Mouse (Mus musculus): ENCODE measurements at regions not wholly inside any gene's neighbourhood (a gene's known extent, or its start where the extent isn't known, plus 50 kb on each side); places are given as distances from the start of the nearest gene placed in this dataset.

- no peak for DNase-seq (ENCODE audit: low spot score in 2 of 2)
These were observed 243.9 kb downstream of the Tcf7l2 start for GRCm38 (mm10) chr19:55985518-55985917.

DNA sequence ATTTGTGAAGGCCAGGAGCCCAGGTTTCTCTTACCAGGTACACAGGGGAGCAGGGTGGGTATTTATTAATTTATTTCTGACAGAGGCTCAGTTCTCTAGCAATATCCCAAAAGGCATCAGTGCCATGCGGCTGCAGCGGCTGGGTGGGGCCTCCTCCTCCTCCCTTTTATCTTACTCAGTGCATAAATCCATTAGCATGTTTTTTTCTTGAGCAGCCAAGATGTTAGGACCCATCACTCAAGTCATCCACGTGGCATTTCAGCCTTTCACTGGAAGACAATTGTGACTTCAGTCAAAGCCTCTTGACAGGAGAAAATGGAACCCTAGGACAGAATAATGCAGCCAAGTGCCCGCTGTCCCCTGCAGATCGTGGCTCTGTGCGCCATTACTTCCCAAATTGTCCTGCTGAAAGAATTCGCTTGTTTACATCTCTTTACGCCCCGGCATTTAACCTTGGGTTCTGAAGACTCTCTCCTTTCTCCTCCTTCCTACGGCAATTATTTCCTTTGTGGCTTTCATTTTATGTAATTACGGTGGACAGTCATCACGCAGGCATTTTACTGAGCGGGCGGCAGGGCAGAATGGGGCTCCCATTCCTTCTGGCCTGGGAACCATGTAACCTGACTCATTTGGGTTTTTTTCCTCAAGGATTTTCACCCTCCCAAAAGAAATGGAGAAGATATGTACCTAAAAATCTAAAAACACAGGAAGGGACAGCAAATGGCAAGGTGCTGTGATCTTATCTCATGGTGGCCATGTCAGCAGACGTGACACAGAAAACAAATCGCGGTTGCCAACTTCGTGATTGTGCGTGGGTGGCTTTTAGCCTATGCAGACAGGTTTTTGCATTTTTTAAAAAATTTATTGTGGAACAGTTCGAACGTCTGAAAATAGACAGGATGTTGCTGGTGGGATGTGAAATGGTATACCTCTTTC lies 250.4 kb downstream of the Tcf7l2 start:
- DNase-seq (ENCODE audit: low spot score in 2 of 2), result no peak

- no peak for DNase-seq (ENCODE audit: low spot score in 2 of 2)
These were observed 251.1 kb downstream of the Tcf7l2 start for GRCm38 (mm10) chr19:55992727-55993066.

- DNase-seq (ENCODE audit: low spot score in 2 of 2), result no peak
These were observed 254.1 kb downstream of the Tcf7l2 start for GRCm38 (mm10) chr19:55995721-55996120.

- no peak for DNase-seq (ENCODE audit: low spot score in 2 of 2)
These were observed 257.0 kb downstream of the Tcf7l2 start for GRCm38 (mm10) chr19:55998454-55999180.

- DNase-seq (ENCODE audit: low spot score in 2 of 2), result no peak
These were observed 257.8 kb downstream of the Tcf7l2 start for GRCm38 (mm10) chr19:55999409-55999808.

GRCm38 (mm10) chr19:56001428-56001827 lies 259.8 kb downstream of the Tcf7l2 start:
- DNase-seq (ENCODE audit: low spot score in 2 of 2), result no peak

GRCm38 (mm10) chr19:56005886-56006285 lies 264.3 kb downstream of the Tcf7l2 start:
- no peak for DNase-seq (ENCODE audit: low spot score in 2 of 2)

- no peak for DNase-seq (ENCODE audit: low spot score in 2 of 2)
These were observed 265.8 kb downstream of the Tcf7l2 start for GRCm38 (mm10) chr19:56007433-56007832.

DNA sequence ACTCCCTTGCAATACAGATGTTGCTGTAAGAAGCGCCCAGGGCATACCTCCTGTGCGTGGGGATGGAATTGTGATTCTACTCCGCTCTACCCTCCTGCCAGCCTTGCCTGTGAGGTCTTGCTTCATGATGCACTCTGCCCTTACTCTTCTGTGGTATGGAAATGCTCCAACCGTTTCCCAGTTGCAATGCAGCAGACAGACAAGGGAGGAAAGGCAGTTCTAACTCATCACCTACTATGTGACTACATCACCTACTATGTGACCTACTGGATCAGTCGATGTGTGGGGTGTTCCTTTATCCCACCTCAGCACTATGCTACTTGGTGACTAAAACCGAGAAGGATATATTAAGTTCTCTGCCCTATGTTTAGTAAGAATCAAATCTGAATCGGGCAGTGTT lies 269.1 kb downstream of the Tcf7l2 start:
- DNase-seq (ENCODE audit: low spot score in 2 of 2), result no peak

- DNase-seq (ENCODE audit: low spot score in 2 of 2), result no peak
These were observed 269.7 kb downstream of the Tcf7l2 start for GRCm38 (mm10) chr19:56011292-56011691.

GRCm38 (mm10) chr19:56016548-56017346 lies 270.2 kb upstream of the Habp2 start:
- DNase-seq (ENCODE audit: low spot score in 2 of 2), result no peak

DNA sequence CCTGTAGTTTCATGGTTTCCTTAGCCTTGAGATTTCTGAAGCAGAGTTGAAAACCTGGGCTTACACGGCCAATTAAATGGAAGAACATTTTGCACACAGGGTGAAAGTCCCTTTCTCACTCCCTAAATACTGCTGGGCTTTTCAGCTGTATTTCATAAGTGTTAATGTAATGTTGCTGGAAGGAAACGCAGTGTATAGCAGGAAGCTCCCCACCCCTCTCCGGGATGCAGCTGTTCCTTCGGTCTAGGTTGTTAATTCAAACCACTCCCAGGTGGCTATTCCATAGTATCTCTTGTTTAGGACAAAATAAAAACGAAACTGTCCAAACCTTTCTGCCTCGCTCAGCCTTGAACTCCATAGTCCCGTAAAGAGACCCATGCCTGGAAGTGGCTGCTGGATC lies 269.4 kb upstream of the Habp2 start:
- no peak for DNase-seq (ENCODE audit: low spot score in 2 of 2)

DNA sequence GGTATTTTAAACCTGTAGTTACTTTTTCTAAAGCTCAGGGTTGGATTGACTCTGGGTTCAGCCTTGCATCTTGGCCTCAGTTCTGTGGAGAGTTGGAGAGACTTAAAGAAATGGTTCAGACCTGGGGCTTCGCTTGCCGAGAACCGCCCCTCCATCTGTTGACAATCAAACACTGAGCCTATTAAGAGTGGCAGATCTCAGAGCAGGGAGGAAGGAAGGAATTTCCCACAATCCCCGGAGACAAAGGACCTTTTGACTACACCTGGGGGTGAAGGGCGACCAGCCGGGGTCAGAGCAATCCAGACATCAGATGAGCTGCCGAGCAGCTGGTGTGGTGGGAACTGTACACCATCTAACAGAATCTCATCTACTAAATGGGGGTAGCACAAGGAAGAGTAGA lies 267.8 kb upstream of the Habp2 start:
- no peak for DNase-seq (ENCODE audit: low spot score in 2 of 2)

GRCm38 (mm10) chr19:56022348-56022747 lies 264.6 kb upstream of the Habp2 start:
- DNase-seq (ENCODE audit: low spot score in 2 of 2), result no peak

GRCm38 (mm10) chr19:56024599-56024998 lies 262.3 kb upstream of the Habp2 start:
- DNase-seq (ENCODE audit: low spot score in 2 of 2), result no peak

DNA sequence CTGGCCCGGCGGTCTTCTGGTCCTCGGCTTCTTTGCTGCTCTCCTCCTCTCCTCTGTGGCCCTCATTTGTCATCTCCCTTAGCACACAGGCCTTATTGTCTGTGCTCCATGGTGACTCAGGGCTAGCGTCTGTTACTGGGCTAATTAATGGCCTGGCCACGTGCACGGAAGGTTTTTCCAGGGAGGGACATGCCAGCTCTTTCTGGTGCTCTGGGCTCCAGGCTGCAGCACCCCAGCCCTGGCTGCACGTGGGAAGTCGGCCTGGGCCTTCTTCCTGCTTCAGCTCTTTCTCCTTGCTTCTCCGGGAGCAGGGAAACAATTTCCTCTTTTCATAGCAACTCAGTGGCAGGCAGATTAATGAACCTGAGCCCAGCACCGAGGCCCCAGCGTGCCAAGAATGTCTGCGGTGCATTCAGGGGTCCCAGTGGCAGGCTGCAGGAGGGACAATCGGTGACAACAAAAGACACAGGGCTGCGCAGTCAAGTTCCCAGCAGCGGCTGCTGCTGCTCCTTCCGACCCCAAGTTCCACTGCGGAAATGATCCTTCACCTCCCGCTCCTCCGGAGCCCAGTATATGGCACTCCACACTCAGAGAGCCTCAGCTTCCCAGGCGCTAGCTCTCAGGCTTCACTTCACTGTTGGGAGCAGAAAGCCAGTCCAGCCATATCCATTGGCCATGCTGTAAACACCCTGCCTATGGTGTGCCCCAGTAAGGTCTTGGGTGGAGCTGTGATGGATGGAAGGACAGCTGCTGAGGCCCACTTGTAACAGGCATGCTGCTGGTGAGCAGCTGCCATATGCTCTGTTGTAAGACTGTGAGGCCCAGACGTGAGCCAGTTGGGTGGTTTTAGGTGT lies 257.3 kb upstream of the Habp2 start:
- DNase-seq (ENCODE audit: low spot score in 2 of 2), result no peak

DNA sequence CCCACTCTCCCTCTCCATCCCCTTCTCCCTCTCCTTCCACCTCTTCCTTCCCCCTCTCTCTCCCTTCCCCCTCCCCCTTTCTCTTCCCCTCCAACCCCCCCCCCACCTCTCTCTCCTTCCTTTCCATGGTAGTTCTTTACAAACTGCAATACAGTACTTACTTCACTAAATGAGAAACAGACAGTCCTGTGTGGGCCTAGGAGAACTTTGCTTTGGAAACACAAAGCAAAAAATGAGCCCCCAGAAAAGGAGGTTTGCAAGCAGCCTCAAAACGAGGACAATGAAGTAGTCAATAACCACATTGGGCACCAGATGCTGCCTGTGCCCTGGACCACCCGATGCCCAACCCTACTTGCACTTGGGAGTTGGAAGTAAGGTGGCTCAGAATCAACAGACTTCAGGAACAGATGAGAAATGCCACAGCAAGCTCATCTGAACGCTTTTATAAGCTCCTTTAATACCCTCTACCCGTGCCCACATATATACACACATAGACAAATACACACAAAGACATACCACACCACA lies 256.5 kb upstream of the Habp2 start:
- DNase-seq (ENCODE audit: low spot score in 2 of 2), result no peak

DNA sequence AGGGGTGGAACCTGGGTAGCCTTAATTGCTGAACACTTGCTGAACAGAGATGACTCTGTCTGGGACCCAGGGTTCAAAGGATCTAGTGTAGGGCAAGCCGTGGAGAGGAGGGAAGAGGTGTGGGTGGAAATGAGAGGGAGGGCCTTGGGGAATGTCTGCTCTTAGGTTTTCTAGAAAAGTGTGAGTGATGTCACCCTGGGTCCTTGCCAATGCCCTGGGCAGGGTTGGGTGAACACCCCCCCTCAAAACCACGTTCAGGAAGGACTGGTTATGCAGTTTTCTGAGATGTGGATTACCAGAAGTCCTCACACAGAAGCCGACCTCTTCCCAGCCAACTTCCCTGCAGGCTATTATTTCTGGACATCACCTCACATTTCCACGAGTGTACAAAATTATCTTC lies 252.4 kb upstream of the Habp2 start:
- no peak for DNase-seq (ENCODE audit: low spot score in 2 of 2)

DNA sequence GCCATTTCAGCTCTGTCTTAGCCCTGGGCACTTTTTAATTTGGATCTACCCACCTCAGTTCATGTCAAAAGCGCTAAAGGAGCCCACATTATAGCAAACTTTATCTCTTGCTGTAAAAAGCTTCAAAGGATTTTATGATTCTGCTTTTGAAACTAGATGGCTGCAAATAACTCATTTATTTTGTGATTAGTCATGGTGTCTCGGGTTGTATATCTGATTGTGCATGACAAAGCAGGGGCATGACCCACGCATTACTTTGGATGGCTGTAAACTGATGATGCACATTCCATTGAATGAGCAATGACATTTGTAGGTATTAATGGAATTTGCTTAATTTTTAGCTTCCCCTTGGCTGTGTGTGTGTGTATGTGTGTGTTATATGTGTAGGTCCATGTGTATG lies 249.4 kb upstream of the Habp2 start:
- no peak for DNase-seq (ENCODE audit: low spot score in 2 of 2)

Measured in spleen, postnatal 36 days (tissue).